In genomic region chr3:95654371-95654770, GRCm38 (mm10) we compare ENCODE assay signal across 9 mouse cellular contexts. TPM values are rescaled to one million over a fixed set of nuclear protein-coding genes. Genes with fewer than 3 reads are reported as not detected.
A peak's percentile ranks its signal among the peaks of the same experiment; 100 is the strongest.
DNase-seq lines count a peak whose midpoint lies in the region; ATAC-seq and TF ChIP-seq lines count a peak whose summit lies in the region.
"Not testable (repeated sequence)": the region's sequence is repeated elsewhere in the genome, so short reads cannot be mapped to it uniquely, and the experiment has no call there.
"Had no signal": no experiment of that assay in that cellular context is flagged by ENCODE, and none has a peak within 500 bp of the region (broad histone marks: within the 10 kb centered on the region; RNA-seq: fewer than 3 reads in every experiment).

No protein-coding gene starts in this region.

- not testable (repeated sequence) for TF ChIP-seq EP300 in CH12.LX (IDR thresholded peaks at IDR 0.05; ENCODE audit: low read length); liver, postnatal 0 days (IDR thresholded peaks at IDR 0.05; ENCODE audit: low read depth)
- TF ChIP-seq EP300 in heart, adult 2 months (IDR thresholded peaks at IDR 0.05; ENCODE audit: insufficient read depth, low read depth, low read length), result peak; percentile 63; the same call in 1 of the 2 replicates

- not testable (repeated sequence) for H3K9ac ChIP-seq in CH12.LX (ENCODE audit: insufficient read depth, low read depth); heart, adult 2 months (ENCODE audit: low read depth, low read length); liver, postnatal 0 days (replicated peaks); lung, embryonic 16.5 days (ENCODE audit: low read length)
- peak overlapping the region; percentile 71; the same call in 1 of the 2 replicates for H3K9ac ChIP-seq in ES-E14 (ENCODE audit: insufficient read depth, low read depth, low read length, poor library complexity, severe bottlenecking)

- ATAC-seq in liver, postnatal 0 days; lung, embryonic 16.5 days (ENCODE audit: low read depth): not testable (repeated sequence)

- 67% methylated on average over 3 of the region's 3 CpGs for WGBS in heart, adult 2 months
- 84% methylated on average over 3 of the region's 3 CpGs for WGBS in kidney, adult 2 months
- WGBS in liver, postnatal 0 days (ENCODE audit: insufficient replicate concordance), result 84% methylated on average over 3 of the region's 3 CpGs
- 76% methylated on average over 3 of the region's 3 CpGs for WGBS in lung, embryonic 16.5 days
- 90% methylated on average over 3 of the region's 3 CpGs for WGBS in spleen, adult 2 months

- in situ Hi-C loops in CH12.LX (cut with MboI; ENCODE audit: low pct_ligation_motif_present, low pct_unique_long_range_greater_than_20kb, low sequenced_read_pairs), result loop anchor here (10.0 kb wide), 1 partner anchor 570 kb away; the partner anchor contains the start of genes Hist2h2ac and Hist2h2be
- in situ Hi-C loops in ES-E14 (cut with MboI; ENCODE audit: low sequenced_read_pairs in 2 of 2, unreplicated experiment in 2 of 2), result not testable (repeated sequence)

- intact Hi-C loops in gastrocnemius, adult 2 months (cut with DNase I); heart, adult 2 months (cut with DNase I): not testable (repeated sequence)

- H3K9me3 ChIP-seq in CH12.LX (replicated peaks; ENCODE audit: low read length); ES-E14 (ENCODE audit: control insufficient read depth, insufficient read depth, low read depth, low read length); liver, postnatal 0 days (ENCODE audit: low read length); lung, embryonic 16.5 days (ENCODE audit: control insufficient read depth, low read length): not testable (repeated sequence)

- H3K79me2 ChIP-seq in CH12.LX (replicated peaks; ENCODE audit: control insufficient read depth, extremely low read depth, insufficient read depth, poor library complexity, severe bottlenecking); heart, adult 2 months (replicated peaks; ENCODE audit: control insufficient read depth, insufficient read depth, low read length): not testable (repeated sequence)

- H3K4me3 ChIP-seq in CH12.LX (replicated peaks in 1 of 3; ENCODE audit: low read depth in 2 of 3, low read length in 2 of 3, poor library complexity in 1 of 3); ES-E14 (ENCODE audit: insufficient read depth in 1 of 2, low read depth in 1 of 2, low read length in 2 of 2, poor library complexity in 1 of 2, severe bottlenecking in 1 of 2); gastrocnemius, adult 2 months; kidney, adult 2 months (ENCODE audit: insufficient read depth, low read depth, low read length); liver, postnatal 0 days (ENCODE audit: low read depth, low read length); lung, embryonic 16.5 days (ENCODE audit: low read length); spleen, adult 2 months (ENCODE audit: extremely low read depth, insufficient read depth, insufficient read length): not testable (repeated sequence)
- H3K4me3 ChIP-seq in heart, adult 2 months, result peak overlapping the region; percentile 4; the same call in 1 of the 2 replicates

- TF ChIP-seq CTCF in CH12.LX (conservative IDR thresholded peaks at IDR 0.05 in 1 of 2, IDR thresholded peaks at IDR 0.05 in 1 of 2; ENCODE audit: low read depth in 2 of 2, low read length in 2 of 2); gastrocnemius, adult 2 months (IDR thresholded peaks at IDR 0.05); heart, adult 2 months (IDR thresholded peaks at IDR 0.05); kidney, adult 2 months (conservative IDR thresholded peaks at IDR 0.05; ENCODE audit: insufficient read depth, insufficient read length, low read depth, low read length); liver, postnatal 0 days (IDR thresholded peaks at IDR 0.05; ENCODE audit: low read depth); spleen, adult 2 months (IDR thresholded peaks at IDR 0.05; ENCODE audit: extremely low read depth, insufficient read depth, insufficient read length, insufficient replicate concordance): not testable (repeated sequence)

- not testable (repeated sequence) for H3K36me3 ChIP-seq in CH12.LX (replicated peaks in 1 of 2; ENCODE audit: control insufficient read depth in 1 of 2, insufficient read depth in 1 of 2, low read length in 1 of 2); ES-E14 (ENCODE audit: control insufficient read depth, insufficient read depth, low read length, poor library complexity, severe bottlenecking); heart, adult 2 months (ENCODE audit: control insufficient read depth, insufficient read depth, low read length); kidney, adult 2 months (ENCODE audit: control insufficient read depth, insufficient read depth, low read length); liver, postnatal 0 days (replicated peaks; ENCODE audit: insufficient read depth, low read length); lung, embryonic 16.5 days (ENCODE audit: control insufficient read depth, insufficient read depth, low read length); spleen, adult 2 months (ENCODE audit: control insufficient read depth, insufficient read depth, low read length)

- not testable (repeated sequence) for TF ChIP-seq POLR2A in CH12.LX (IDR thresholded peaks at IDR 0.05; ENCODE audit: low read depth, low read length); kidney, adult 2 months (IDR thresholded peaks at IDR 0.05; ENCODE audit: low read depth, low read length); spleen, adult 2 months (IDR thresholded peaks at IDR 0.05; ENCODE audit: low read depth, low read length)
- peak; percentile 24; the same call in 1 of the 2 replicates for TF ChIP-seq POLR2A in heart, adult 2 months (IDR thresholded peaks at IDR 0.05; ENCODE audit: insufficient read depth, low read depth, low read length)

- not testable (repeated sequence) for DNase-seq in CH12.LX (ENCODE audit: extremely low read depth); ES-E14 (ENCODE audit: low read depth, low spot score); heart, adult 2 months; kidney, adult 2 months; liver, postnatal 0 days; spleen, adult 2 months (ENCODE audit: low read depth in 1 of 2, low spot score in 2 of 2)
- peak; percentile 12 for DNase-seq in gastrocnemius, adult 2 months

- not testable (repeated sequence) for TF ChIP-seq RAD21 in CH12.LX (IDR thresholded peaks at IDR 0.05; ENCODE audit: low read depth, low read length)

- dilution Hi-C loops in CH12.LX (cut with MboI; ENCODE audit: extremely low pct_ligation_motif_present, extremely low pct_unique_long_range_greater_than_20kb, low sequenced_read_pairs), result not testable (repeated sequence)

- H3K4me1 ChIP-seq in CH12.LX (ENCODE audit: control insufficient read depth in 1 of 2, insufficient read depth in 2 of 2) (peaks cover 23 to 79% of the 10 kb centered on the region in 2 experiments), ES-E14 (ENCODE audit: control insufficient read depth in 2 of 2, insufficient read depth in 2 of 2, low read length in 2 of 2, poor library complexity in 1 of 2) (peaks cover 16 to 24% of the 10 kb centered on the region in 2 experiments; a peak in 3 of 4 replicates)
- peaks cover 34% of the 10 kb centered on the region for H3K4me1 ChIP-seq in heart, adult 2 months (ENCODE audit: control insufficient read depth, insufficient read depth, low read length)
- peaks cover 13% of the 10 kb centered on the region; the same call in 1 of the 2 replicates for H3K4me1 ChIP-seq in kidney, adult 2 months (ENCODE audit: control insufficient read depth, insufficient read depth, low read length)
- H3K4me1 ChIP-seq in liver, postnatal 0 days (ENCODE audit: insufficient read depth), result peaks cover 52% of the 10 kb centered on the region
- H3K4me1 ChIP-seq in lung, embryonic 16.5 days (replicated peaks; ENCODE audit: control insufficient read depth, insufficient read depth, low read length), result not testable (repeated sequence)
- H3K4me1 ChIP-seq in spleen, adult 2 months (ENCODE audit: control insufficient read depth, insufficient read depth, insufficient read length), result peaks cover 30% of the 10 kb centered on the region

- not testable (repeated sequence) for H3K27ac ChIP-seq in CH12.LX (ENCODE audit: insufficient read depth, low read depth)
- peak overlapping the region; percentile 99 for H3K27ac ChIP-seq in ES-E14 (ENCODE audit: insufficient read depth, low read depth, low read length, poor library complexity, severe bottlenecking)
- H3K27ac ChIP-seq in gastrocnemius, adult 2 months, result peak overlapping the region; percentile 88
- peak overlapping the region; percentile 83 for H3K27ac ChIP-seq in heart, adult 2 months
- peak overlapping the region; percentile 54 for H3K27ac ChIP-seq in kidney, adult 2 months (ENCODE audit: insufficient read depth, low read depth, low read length)
- 0 out of 2 replicates have a peak overlapping the region, but pooled peaks have one; percentile 93 for H3K27ac ChIP-seq in liver, postnatal 0 days (ENCODE audit: low read depth)
- peak overlapping the region; percentile 83; the same call in 1 of the 2 replicates for H3K27ac ChIP-seq in lung, embryonic 16.5 days (ENCODE audit: low read length)
- H3K27ac ChIP-seq in spleen, adult 2 months (ENCODE audit: insufficient read depth, low read length), result 0 out of 2 replicates have a peak overlapping the region, but pooled peaks have one; percentile 98

- not testable (repeated sequence) for H3K27me3 ChIP-seq in CH12.LX (replicated peaks); heart, adult 2 months (ENCODE audit: control insufficient read depth, insufficient read depth, low read length); kidney, adult 2 months (replicated peaks; ENCODE audit: control insufficient read depth, insufficient read depth, low read length); liver, postnatal 0 days (ENCODE audit: insufficient read depth, low read length); lung, embryonic 16.5 days (ENCODE audit: control insufficient read depth, insufficient read depth, low read depth, low read length); spleen, adult 2 months (ENCODE audit: control insufficient read depth, insufficient read depth, low read length)

- H3K4me2 ChIP-seq in CH12.LX (ENCODE audit: insufficient read depth, low read depth, poor library complexity, severe bottlenecking); liver, postnatal 0 days (ENCODE audit: low read depth, low read length); lung, embryonic 16.5 days (ENCODE audit: low read depth, low read length): not testable (repeated sequence)

RNA-seq across cellular contexts. Expression of gene Mcl1, which starts 4.2 kb away (rescaled TPM):
- 95.9 and 114 TPM in 2 replicates for total RNA-seq in CH12.LX (2012; rRNA removed)
- total RNA-seq in CH12.LX (2014; rRNA removed), result 223 and 225 TPM in 2 replicates
- polyA plus RNA-seq in CH12.LX (2012; ENCODE audit: insufficient read length, low read depth), result 188 and 197 TPM in 2 replicates
- 207 and 253 TPM in 2 replicates for total RNA-seq in ES-E14 (2012; rRNA removed)
- total RNA-seq in gastrocnemius, adult 2 months (2021), result 100 to 1,000 TPM; 110 to 123 TPM
- 100 to 1,000 TPM; 134 to 139 TPM for total RNA-seq in heart, adult 2 months (2021)
- polyA plus RNA-seq in heart, adult 2 months (2012; rRNA removed), result 39.1 and 64.4 TPM in 2 replicates
- polyA plus RNA-seq in kidney, adult 2 months (2012; rRNA removed), result 31.9 and 43.0 TPM in 2 replicates
- polyA plus RNA-seq in liver, postnatal 0 days (2015; fragmentation: Nextera tagmentation; extraction: Ambion mirVana), result 36.2 and 38.2 TPM in 2 replicates
- polyA plus RNA-seq in lung, embryonic 16.5 days (2015; fragmentation: Nextera tagmentation; extraction: Ambion mirVana), result 23.1 and 31.7 TPM in 2 replicates
- 169 and 276 TPM in 2 replicates for polyA plus RNA-seq in spleen, adult 2 months (2012; rRNA removed)

RNA-seq across cellular contexts. Expression of gene Ensa, which starts 29.6 kb away (rescaled TPM):
- total RNA-seq in CH12.LX (2012; rRNA removed), result 51.5 and 53.9 TPM in 2 replicates
- 57.8 and 60.8 TPM in 2 replicates for total RNA-seq in CH12.LX (2014; rRNA removed)
- 58.4 and 62.6 TPM in 2 replicates for polyA plus RNA-seq in CH12.LX (2012; ENCODE audit: insufficient read length, low read depth)
- 54.1 and 56.8 TPM in 2 replicates for total RNA-seq in ES-E14 (2012; rRNA removed)
- 100 to 1,000 TPM in 1 of 2 experiments, 10 to 100 TPM in 1; 97.2 to 102 TPM for total RNA-seq in gastrocnemius, adult 2 months (2021)
- total RNA-seq in heart, adult 2 months (2021), result 10 to 100 TPM; 71.5 to 77.7 TPM
- polyA plus RNA-seq in heart, adult 2 months (2012; rRNA removed), result 17.4 and 28.3 TPM in 2 replicates
- polyA plus RNA-seq in kidney, adult 2 months (2012; rRNA removed), result 9.9 and 13.2 TPM in 2 replicates
- 20.1 and 23.9 TPM in 2 replicates for polyA plus RNA-seq in liver, postnatal 0 days (2015; fragmentation: Nextera tagmentation; extraction: Ambion mirVana)
- 61.6 and 65.0 TPM in 2 replicates for polyA plus RNA-seq in lung, embryonic 16.5 days (2015; fragmentation: Nextera tagmentation; extraction: Ambion mirVana)
- polyA plus RNA-seq in spleen, adult 2 months (2012; rRNA removed), result 8.3 and 10.4 TPM in 2 replicates

RNA-seq across cellular contexts. Expression of gene Adamtsl4, which starts 33.3 kb away (rescaled TPM):
- 0.85 and 1.1 TPM in 2 replicates for total RNA-seq in CH12.LX (2012; rRNA removed)
- not detected in 2 replicates for total RNA-seq in CH12.LX (2014; rRNA removed)
- 0.10 TPM in 1 of 2 replicates, not detected in the other for polyA plus RNA-seq in CH12.LX (2012; ENCODE audit: insufficient read length, low read depth)
- 1.9 and 5.0 TPM in 2 replicates for total RNA-seq in ES-E14 (2012; rRNA removed)
- 10 to 100 TPM; 17.2 to 32.0 TPM for total RNA-seq in gastrocnemius, adult 2 months (2021)
- total RNA-seq in heart, adult 2 months (2021), result 10 to 100 TPM; 39.2 to 51.4 TPM
- polyA plus RNA-seq in heart, adult 2 months (2012; rRNA removed), result 36.2 and 46.2 TPM in 2 replicates
- polyA plus RNA-seq in kidney, adult 2 months (2012; rRNA removed), result 5.2 and 6.0 TPM in 2 replicates
- polyA plus RNA-seq in liver, postnatal 0 days (2015; fragmentation: Nextera tagmentation; extraction: Ambion mirVana), result 2.5 and 2.6 TPM in 2 replicates
- 4.4 and 5.5 TPM in 2 replicates for polyA plus RNA-seq in lung, embryonic 16.5 days (2015; fragmentation: Nextera tagmentation; extraction: Ambion mirVana)
- polyA plus RNA-seq in spleen, adult 2 months (2012; rRNA removed), result 7.9 and 8.1 TPM in 2 replicates
- polyA plus RNA-seq: G1E had no signal
